Mouse (Mus musculus) CH12.LX (cell line): ENCODE results near the gene Zfp507. TPM values are rescaled to one million over a fixed set of nuclear protein-coding genes. Genes with fewer than 3 reads are reported as not detected.

Experiments
- DNase-seq: peaks from one replicate; pipeline ENCODE4 v3.0.0-alpha.2; 2013; ENCODE audit errors: extremely low read depth
- H3K27ac ChIP-seq: 2 replicates; pipeline ENCODE4 v1.5.1; 2012; ENCODE audit warnings: low read depth, mild to moderate bottlenecking, control low read depth, moderate library complexity; ENCODE audit not compliant: insufficient read depth
- H3K27me3 ChIP-seq: replicated peaks from 2 replicates; pipeline ENCODE3; 2012; ENCODE audit warnings: inconsistent platforms
- H3K36me3 ChIP-seq, 2 experiments: replicated peaks in 1 of 2; 2 replicates each; pipeline versions ENCODE3 to v1.6.1; 2012; ENCODE audit warnings: inconsistent platforms in 1 of 2, low read length in 1 of 2, mild to moderate bottlenecking in 1 of 2, mixed read lengths in 1 of 2, moderate library complexity in 1 of 2; ENCODE audit not compliant: control insufficient read depth in 1 of 2, insufficient read depth in 1 of 2
- H3K4me1 ChIP-seq, 2 experiments: 2 replicates each; pipeline ENCODE4 v1.6.1; 2012; ENCODE audit warnings: inconsistent platforms in 1 of 2, moderate library complexity in 1 of 2; ENCODE audit not compliant: insufficient read depth in 2 of 2, control insufficient read depth in 1 of 2
- H3K4me2 ChIP-seq: 2 replicates; pipeline ENCODE4 v1.6.1; 2012; ENCODE audit warnings: low read depth, mild to moderate bottlenecking, control low read depth; ENCODE audit not compliant: poor library complexity, insufficient read depth, severe bottlenecking
- H3K4me3 ChIP-seq, 3 experiments: fragments of 150-350 bp in 1 of 3; sonication (generic) in 1 of 3; replicated peaks in 1 of 3; 2 replicates each; pipeline versions ENCODE3 to v1.5.1; 2011 to 2012; ENCODE audit warnings: low read depth in 2 of 3, low read length in 2 of 3, mild to moderate bottlenecking in 2 of 3, moderate library complexity in 2 of 3, control low read depth in 1 of 3, improper control_type of control experiment in 1 of 3, inconsistent platforms in 1 of 3, mixed read lengths in 1 of 3; ENCODE audit not compliant: poor library complexity in 1 of 3
- H3K79me2 ChIP-seq: replicated peaks from 2 replicates; pipeline ENCODE4 v1.6.1; 2012; ENCODE audit warnings: mild to moderate bottlenecking, moderate library complexity; ENCODE audit not compliant: control insufficient read depth, poor library complexity, insufficient read depth, severe bottlenecking; ENCODE audit errors: extremely low read depth
- H3K9ac ChIP-seq: 2 replicates; pipeline ENCODE4 v1.6.1; 2012; ENCODE audit warnings: low read depth, mild to moderate bottlenecking, control low read depth, moderate library complexity; ENCODE audit not compliant: insufficient read depth
- H3K9me3 ChIP-seq: replicated peaks from 2 replicates; pipeline ENCODE3; 2012; ENCODE audit warnings: low read length, inconsistent platforms, mixed read lengths
- CHD2 ChIP-seq: IDR thresholded peaks from 2 replicates; pipeline ENCODE4 v1.6.1; 2011; ENCODE audit warnings: low read length, improper control_type of control experiment
- CTCF ChIP-seq, 2 experiments: IDR thresholded peaks in 1 of 2; conservative IDR thresholded peaks in 1 of 2; 2 replicates each; pipeline ENCODE4 v1.5.1; 2011 to 2012; ENCODE audit warnings: low read depth in 2 of 2, low read length in 2 of 2, improper control_type of control experiment in 1 of 2, inconsistent platforms in 1 of 2, mild to moderate bottlenecking in 1 of 2, moderate library complexity in 1 of 2
- E2F4 ChIP-seq: IDR thresholded peaks from 2 replicates; pipeline ENCODE4 v1.6.1; 2011; ENCODE audit warnings: low read depth, low read length, improper control_type of control experiment; ENCODE audit not compliant: insufficient replicate concordance
- EP300 ChIP-seq: IDR thresholded peaks from 2 replicates; pipeline ENCODE4 v1.6.1; 2011; ENCODE audit warnings: low read length, improper control_type of control experiment
- GABPA ChIP-seq: IDR thresholded peaks from 2 replicates; pipeline ENCODE4 v1.6.1; 2012; ENCODE audit warnings: low read depth, low read length, improper control_type of control experiment, inconsistent platforms; ENCODE audit not compliant: insufficient replicate concordance
- HCFC1 ChIP-seq: IDR thresholded peaks from 2 replicates; pipeline ENCODE4 v1.6.1; 2012; ENCODE audit warnings: low read depth, mild to moderate bottlenecking, inconsistent platforms, low read length, improper control_type of control experiment
- IRF4 ChIP-seq: IDR thresholded peaks from 2 replicates; pipeline ENCODE4 v1.6.1; 2014; ENCODE audit warnings: low read depth, mild to moderate bottlenecking, inconsistent platforms, low read length, improper control_type of control experiment
- MAZ ChIP-seq: IDR thresholded peaks from 2 replicates; pipeline ENCODE4 v1.6.1; 2012; ENCODE audit warnings: low read depth, mild to moderate bottlenecking, inconsistent platforms, low read length, improper control_type of control experiment, moderate library complexity
- NRF1 ChIP-seq: IDR thresholded peaks from 2 replicates; pipeline ENCODE4 v1.6.1; 2014; ENCODE audit warnings: low read depth, mild to moderate bottlenecking, inconsistent platforms, low read length, improper control_type of control experiment, moderate library complexity
- POLR2A ChIP-seq: IDR thresholded peaks from 2 replicates; pipeline ENCODE4 v1.6.1; 2011; ENCODE audit warnings: low read depth, mild to moderate bottlenecking, improper control_type of control experiment, low read length
- POLR2AphosphoS2 ChIP-seq: IDR thresholded peaks from 2 replicates; pipeline ENCODE4 v1.6.1; 2011; ENCODE audit warnings: low read depth, low read length, improper control_type of control experiment
- RAD21 ChIP-seq: IDR thresholded peaks from 2 replicates; pipeline ENCODE4 v1.6.1; 2011; ENCODE audit warnings: low read depth, mild to moderate bottlenecking, low read length, improper control_type of control experiment, moderate library complexity
- SIN3A ChIP-seq: IDR thresholded peaks from 2 replicates; pipeline ENCODE4 v1.6.1; 2012; ENCODE audit warnings: low read length, improper control_type of control experiment, inconsistent platforms
- SMC3 ChIP-seq: IDR thresholded peaks from 2 replicates; pipeline ENCODE4 v1.6.1; 2011; ENCODE audit warnings: low read depth, low read length, improper control_type of control experiment
- TCF12 ChIP-seq: IDR thresholded peaks from 2 replicates; pipeline ENCODE4 v1.6.1; 2014; ENCODE audit warnings: low read depth, mild to moderate bottlenecking, inconsistent platforms, low read length, improper control_type of control experiment
- ZC3H11A ChIP-seq: IDR thresholded peaks from 2 replicates; pipeline ENCODE4 v1.6.1; 2012; ENCODE audit warnings: low read depth, mild to moderate bottlenecking, inconsistent platforms, low read length, improper control_type of control experiment
- ZNF384 ChIP-seq: IDR thresholded peaks from 2 replicates; pipeline ENCODE4 v1.6.1; 2012; ENCODE audit warnings: low read depth, low read length, improper control_type of control experiment, inconsistent platforms
- dilution Hi-C: fragments of 300-500 bp; cut with MboI; formaldehyde crosslinking; loops from 2 replicates; pipeline ENCODE4 v1.14.3; 2020; ENCODE audit warnings: low sequenced_read_pairs; ENCODE audit not compliant: extremely low pct_unique_long_range_greater_than_20kb, extremely low pct_ligation_motif_present
- in situ Hi-C: fragments of 300-500 bp; cut with MboI; formaldehyde crosslinking; loops from 3 replicates; pipeline ENCODE4 v1.14.3; 2019; ENCODE audit warnings: low sequenced_read_pairs, low pct_ligation_motif_present, low pct_unique_long_range_greater_than_20kb, mixed read lengths
- polyA plus RNA-seq: library from polyadenylated mRNA; unstranded; fragments of >175 nt; gene quantifications from 2 replicates; pipeline ENCODE4 v1.2.1, GENCODE M21; 2012; ENCODE audit warnings: low read depth; ENCODE audit not compliant: insufficient read length
- total RNA-seq, 2 experiments: library from RNA; depleted of rRNA; stranded (reverse); fragments of 300-350 nt in 1 of 2; fragments of >200 nt in 1 of 2; gene quantifications; 2 replicates each; pipeline ENCODE4 v1.2.3; 2012 to 2014

Zfp507 gene
- total and polyA plus RNA-seq, 3 experiments, result 10.4 to 19.8 (median 19.5) TPM

DNA sequence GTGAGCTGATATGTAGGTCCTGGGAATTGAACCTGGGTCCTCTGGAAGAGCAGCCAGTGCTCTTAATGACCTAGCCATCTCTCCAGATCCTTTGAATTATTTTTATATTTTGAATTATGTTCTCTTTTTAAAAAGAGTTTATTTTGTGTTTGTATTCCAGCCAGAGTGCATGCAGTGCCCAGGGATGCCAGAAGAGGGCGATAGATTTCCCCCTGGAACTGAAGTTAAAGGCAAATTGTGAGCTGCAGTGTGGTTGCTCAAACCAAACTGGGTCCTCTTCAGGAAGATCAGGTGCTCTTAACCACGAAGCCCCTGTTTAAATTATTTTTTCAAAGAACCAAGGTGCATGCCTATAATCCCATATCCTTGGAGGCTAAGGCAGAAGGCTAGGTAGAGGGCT lies 43.2 kb downstream of the Zfp507 start:
- Histone ChIP-seq H3K4me3 (no peak overlapping the region), H3K4me1 (peaks cover 0 to 8% of the 10 kb centered on the region in 2 experiments; a peak in 2 of 4 replicates), H3K9me3 (peaks cover 6% of the 10 kb centered on the region), H3K27me3 (no peaks in the 10 kb centered on the region), H3K9ac (no peak overlapping the region), H3K79me2 (no peaks in the 10 kb centered on the region), H3K4me2 (no peak overlapping the region), H3K27ac (no peak overlapping the region), H3K36me3 (no peaks in the 10 kb centered on the region)
- in situ Hi-C loops (no loop called here), dilution Hi-C loops (no loop called here)
- TF ChIP-seq CTCF (conservative IDR thresholded peaks at IDR 0.05 in 1 of 2, IDR thresholded peaks at IDR 0.05 in 1 of 2; ENCODE audit: low read depth in 2 of 2, low read length in 2 of 2) (peak; percentile 54 to 79), E2F4 (no peak), RAD21 (peak; percentile 18)
- no peak for DNase-seq

DNA sequence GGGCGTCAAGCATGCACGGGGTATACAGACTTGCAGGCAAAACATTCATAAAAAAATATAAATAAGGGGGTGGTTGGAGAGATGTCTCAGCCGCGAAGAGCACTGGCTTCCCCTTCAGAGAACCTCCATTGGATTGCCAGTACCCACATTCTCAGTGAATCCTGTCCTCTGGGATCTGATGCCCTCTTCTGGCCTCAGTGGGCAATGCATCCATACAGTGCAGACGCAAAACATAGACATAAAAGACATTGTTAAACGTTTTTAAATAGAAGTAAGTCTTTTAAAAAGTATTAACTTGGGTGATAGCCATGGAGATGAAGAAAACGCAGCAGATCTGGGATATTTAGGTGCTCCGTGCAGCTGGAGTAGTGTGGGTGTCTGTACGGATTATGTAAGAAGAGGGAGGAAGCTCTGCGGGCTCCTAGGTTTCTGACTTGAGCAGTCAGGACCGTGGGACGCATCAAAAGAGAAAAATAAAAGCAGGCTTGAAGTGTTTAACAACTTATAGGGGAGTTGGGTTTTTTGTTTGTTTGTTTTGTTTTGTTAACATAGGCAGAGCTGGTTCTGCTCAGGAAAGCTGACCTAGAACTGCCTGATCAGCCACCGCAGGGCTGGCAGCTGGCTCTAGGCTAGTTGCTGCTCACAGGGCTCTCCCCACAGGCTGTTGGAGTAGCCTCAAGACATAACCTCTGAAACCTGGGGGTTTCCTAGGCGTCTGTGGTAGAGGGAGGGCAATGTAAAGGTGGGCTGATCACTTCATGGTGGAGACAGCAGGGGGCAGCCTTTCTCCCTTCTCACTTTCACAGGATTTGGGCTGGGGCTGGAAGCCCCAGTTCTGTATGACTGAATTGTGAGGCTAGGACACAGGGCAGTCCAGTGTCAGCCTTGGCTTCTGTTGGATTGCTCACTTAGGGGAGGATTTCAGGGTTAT lies 46.0 kb downstream of the Zfp507 start:
- Histone ChIP-seq H3K4me1 (peaks cover 0 to 23% of the 10 kb centered on the region in 2 experiments; a peak in 2 of 4 replicates), H3K4me2 (no peak overlapping the region), H3K27me3 (peaks cover 1% of the 10 kb centered on the region), H3K36me3 (no peaks in the 10 kb centered on the region), H3K4me3 (no peak overlapping the region), H3K27ac (no peak overlapping the region), H3K79me2 (no peaks in the 10 kb centered on the region), H3K9ac (no peak overlapping the region), H3K9me3 (no peaks in the 10 kb centered on the region)
- peak; percentile 60 for DNase-seq
- TF ChIP-seq RAD21 (peak; percentile 36), MAZ (0 out of 2 replicates have a peak, but pooled peaks have one; percentile 4), SMC3 (peak; percentile 28), POLR2A (no peak), CTCF (conservative IDR thresholded peaks at IDR 0.05 in 1 of 2, IDR thresholded peaks at IDR 0.05 in 1 of 2; ENCODE audit: low read depth in 2 of 2, low read length in 2 of 2) (peak; percentile 38 to 61), GABPA (no peak)
- dilution Hi-C loops, result no loop called here
- in situ Hi-C loops, result no loop called here

DNA sequence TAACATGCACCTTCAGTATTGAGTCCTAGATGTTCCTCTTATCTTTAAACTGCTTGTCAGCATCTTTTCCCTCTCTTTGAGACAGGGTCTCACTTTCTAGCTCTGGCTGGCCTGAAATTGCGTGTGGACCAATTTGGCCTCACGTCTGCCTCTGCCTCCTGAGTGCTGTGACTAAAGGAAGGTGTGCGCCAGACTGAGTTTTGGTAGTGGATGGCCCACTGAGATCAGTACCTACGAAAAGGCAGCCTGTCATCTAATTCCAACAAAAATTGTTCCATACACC lies 48.0 kb downstream of the Zfp507 start:
- H3K4me3 ChIP-seq, result no peak overlapping the region
- peaks cover 2 to 33% of the 10 kb centered on the region in 2 experiments; a peak in 2 of 4 replicates for H3K4me1 ChIP-seq
- H3K79me2 ChIP-seq, result no peaks in the 10 kb centered on the region
- TF ChIP-seq POLR2AphosphoS2, result no peak
- TF ChIP-seq GABPA, result no peak
- no peak for TF ChIP-seq TCF12
- TF ChIP-seq HCFC1, result no peak
- TF ChIP-seq CHD2, result no peak
- TF ChIP-seq ZC3H11A, result no peak
- TF ChIP-seq EP300, result no peak
- TF ChIP-seq NRF1, result no peak
- TF ChIP-seq ZNF384, result no peak
- TF ChIP-seq IRF4, result no peak
- no peak for TF ChIP-seq SIN3A
- TF ChIP-seq, all 38 proteins: peak for 0
- dilution Hi-C loops (no loop called here), in situ Hi-C loops (no loop called here)
- no peak overlapping the region for H3K4me2 ChIP-seq
- peaks cover 1% of the 10 kb centered on the region for H3K27me3 ChIP-seq
- no peak overlapping the region for H3K9ac ChIP-seq
- H3K27ac ChIP-seq, result no peak overlapping the region
- no peak for DNase-seq
- no peaks in the 10 kb centered on the region for H3K9me3 ChIP-seq
- no peaks in the 10 kb centered on the region for H3K36me3 ChIP-seq
